Mouse (Mus musculus): ENCODE measurements at regions not wholly inside any gene's neighbourhood (a gene's known extent, or its start where the extent isn't known, plus 50 kb on each side); places are given as distances from the start of the nearest gene placed in this dataset.

DNA sequence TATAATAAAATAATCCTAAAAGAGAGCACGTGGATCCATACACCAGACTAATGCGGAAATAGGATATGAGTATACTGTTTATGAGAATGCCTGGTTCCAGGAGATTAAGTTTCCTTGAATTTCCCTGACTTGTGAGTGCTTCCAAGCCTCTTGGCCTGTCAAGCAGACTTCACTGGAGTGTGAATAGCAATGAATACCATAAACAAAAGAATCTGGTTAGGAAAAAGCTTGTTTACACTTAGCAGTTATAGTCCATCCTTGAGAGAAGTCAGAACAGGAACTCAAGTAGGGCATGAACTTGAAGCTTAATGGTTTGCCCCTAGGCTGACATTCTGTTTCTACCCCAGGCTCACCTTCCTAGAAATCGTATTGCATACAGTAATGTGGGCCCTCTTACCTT lies 368.8 kb downstream of the Wdr20rt start:
- Histone ChIP-seq H3K27ac (ENCODE audit: low read depth, low read length) (no peak overlapping the region), H3K4me1 (ENCODE audit: control insufficient read depth, insufficient read depth, low read depth, low read length) (no peaks in the 10 kb centered on the region), H3K9ac (ENCODE audit: low read depth, low read length) (no peak overlapping the region), H3K4me2 (ENCODE audit: low read length) (no peak overlapping the region), H3K9me3 (ENCODE audit: control insufficient read depth, low read length) (no peaks in the 10 kb centered on the region), H3K4me3 (ENCODE audit: low read length) (no peak overlapping the region), H3K27me3 (replicated peaks; ENCODE audit: control insufficient read depth, insufficient read depth, low read length) (no peaks in the 10 kb centered on the region), H3K36me3 (ENCODE audit: control insufficient read depth, insufficient read depth, low read length) (no peaks in the 10 kb centered on the region)
- 87% methylated on average over 3 of the region's 3 CpGs for WGBS
- no peak for ATAC-seq

DNA sequence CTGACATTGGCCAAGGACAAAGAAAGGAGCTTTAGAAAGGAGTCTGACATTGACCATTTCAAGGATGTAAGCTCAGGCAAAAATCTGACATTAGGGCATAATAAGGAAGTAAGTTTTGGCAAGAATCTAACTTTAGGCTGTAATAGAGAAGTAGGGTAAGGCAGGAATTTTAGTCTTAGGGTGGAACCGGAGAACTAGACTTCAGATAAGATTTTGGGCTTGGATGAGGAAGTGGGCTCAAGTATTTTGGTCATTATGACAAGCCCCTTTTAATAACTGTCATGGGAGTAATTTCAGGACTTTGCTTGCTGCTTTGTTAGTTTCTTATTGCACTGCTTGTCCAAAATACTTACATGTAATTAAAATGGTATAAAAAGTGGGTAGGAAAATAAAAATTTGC lies 418.9 kb downstream of the Wdr20rt start:
- Histone ChIP-seq H3K36me3 (ENCODE audit: control insufficient read depth, insufficient read depth, low read length) (no peaks in the 10 kb centered on the region), H3K4me1 (ENCODE audit: control insufficient read depth, insufficient read depth, low read depth, low read length) (no peaks in the 10 kb centered on the region), H3K4me3 (ENCODE audit: low read length) (no peak overlapping the region), H3K27me3 (replicated peaks; ENCODE audit: control insufficient read depth, insufficient read depth, low read length) (no peaks in the 10 kb centered on the region), H3K9ac (ENCODE audit: low read depth, low read length) (no peak overlapping the region), H3K9me3 (ENCODE audit: control insufficient read depth, low read length) (no peaks in the 10 kb centered on the region), H3K27ac (ENCODE audit: low read depth, low read length) (no peak overlapping the region), H3K4me2 (ENCODE audit: low read length) (no peak overlapping the region)
- 85% methylated on average over 1 of the region's 1 CpGs for WGBS
- no peak for ATAC-seq

DNA sequence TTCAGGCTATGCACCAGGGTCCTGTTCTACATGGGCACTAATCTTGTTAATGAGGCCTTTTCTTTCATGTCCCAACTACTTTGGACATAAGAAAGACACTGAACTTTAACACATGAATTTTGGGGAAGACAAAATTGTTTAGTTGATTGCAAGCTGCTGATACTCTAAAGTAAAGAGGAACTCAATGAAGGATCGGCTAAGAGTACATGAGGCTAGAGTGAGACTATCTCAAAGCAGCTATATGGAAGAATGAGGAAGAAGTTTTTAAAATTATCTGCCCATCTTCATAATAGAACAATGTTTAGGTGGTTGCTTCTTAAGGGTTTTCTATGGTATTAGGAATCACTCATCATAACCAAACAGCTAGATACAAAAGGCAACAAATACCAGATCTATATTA lies 431.5 kb downstream of the Wdr20rt start:
- H3K4me1 ChIP-seq (ENCODE audit: control insufficient read depth, insufficient read depth, low read depth, low read length) = no peaks in the 10 kb centered on the region
- H3K4me3 ChIP-seq (ENCODE audit: low read length) = no peak overlapping the region
- no peak overlapping the region for H3K9ac ChIP-seq (ENCODE audit: low read depth, low read length)
- 98% methylated on average over 1 of the region's 1 CpGs for WGBS
- H3K36me3 ChIP-seq (ENCODE audit: control insufficient read depth, insufficient read depth, low read length) = no peaks in the 10 kb centered on the region
- no peaks in the 10 kb centered on the region for H3K27me3 ChIP-seq (replicated peaks; ENCODE audit: control insufficient read depth, insufficient read depth, low read length)
- no peak overlapping the region for H3K4me2 ChIP-seq (ENCODE audit: low read length)
- H3K27ac ChIP-seq (ENCODE audit: low read depth, low read length) = no peak overlapping the region
- ATAC-seq = no peak
- H3K9me3 ChIP-seq (ENCODE audit: control insufficient read depth, low read length) = no peaks in the 10 kb centered on the region

DNA sequence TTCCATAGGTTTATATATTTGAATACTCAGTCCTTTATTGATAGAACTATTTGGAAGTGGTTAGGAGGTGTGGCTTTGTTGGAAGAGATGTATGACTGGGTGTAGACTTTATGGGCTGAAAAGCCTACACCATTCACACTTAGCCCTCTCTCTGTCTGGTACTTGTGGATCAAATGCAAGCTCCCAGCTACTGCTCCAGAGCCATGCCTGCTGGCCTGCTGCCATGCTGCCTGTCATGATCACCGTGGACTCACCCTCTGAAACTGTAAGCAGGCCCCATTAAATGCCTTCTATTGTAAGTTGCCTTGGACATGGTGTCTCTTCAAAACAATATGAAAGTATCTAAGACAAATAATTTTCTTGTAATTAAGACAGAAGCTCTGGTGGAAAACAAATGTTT lies 446.4 kb downstream of the Wdr20rt start:
- Histone ChIP-seq H3K27me3 (replicated peaks; ENCODE audit: control insufficient read depth, insufficient read depth, low read length) (no peaks in the 10 kb centered on the region), H3K4me2 (ENCODE audit: low read length) (no peak overlapping the region), H3K27ac (ENCODE audit: low read depth, low read length) (no peak overlapping the region), H3K9me3 (ENCODE audit: control insufficient read depth, low read length) (no peaks in the 10 kb centered on the region), H3K9ac (ENCODE audit: low read depth, low read length) (no peak overlapping the region), H3K4me1 (ENCODE audit: control insufficient read depth, insufficient read depth, low read depth, low read length) (no peaks in the 10 kb centered on the region), H3K36me3 (ENCODE audit: control insufficient read depth, insufficient read depth, low read length) (no peaks in the 10 kb centered on the region), H3K4me3 (ENCODE audit: low read length) (no peak overlapping the region)
- ATAC-seq = no peak
- WGBS = 36% methylated on average over 1 of the region's 1 CpGs

DNA sequence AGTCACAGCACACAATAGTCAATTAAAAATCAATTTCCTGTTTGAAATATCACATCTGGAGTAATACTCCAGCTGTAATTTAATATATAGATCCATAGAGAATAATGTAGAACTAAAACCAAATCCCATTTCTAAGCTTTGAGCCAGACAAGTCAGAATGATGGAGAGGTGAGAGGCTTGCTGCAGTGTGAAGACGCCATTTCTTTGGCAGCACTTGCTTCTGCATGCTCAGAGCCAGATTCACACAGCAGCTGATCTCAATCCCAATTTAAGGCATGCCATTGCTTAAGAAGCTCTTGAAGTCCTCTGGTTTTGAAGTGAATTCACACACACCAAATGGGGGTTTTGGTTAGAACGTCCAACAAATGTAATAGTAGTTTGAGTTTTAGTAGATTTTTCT lies 447.9 kb downstream of the Wdr20rt start:
- WGBS = 83% methylated on average over 2 of the region's 2 CpGs
- Histone ChIP-seq H3K4me1 (ENCODE audit: control insufficient read depth, insufficient read depth, low read depth, low read length) (no peaks in the 10 kb centered on the region), H3K36me3 (ENCODE audit: control insufficient read depth, insufficient read depth, low read length) (no peaks in the 10 kb centered on the region), H3K27ac (ENCODE audit: low read depth, low read length) (no peak overlapping the region), H3K9ac (ENCODE audit: low read depth, low read length) (no peak overlapping the region), H3K27me3 (replicated peaks; ENCODE audit: control insufficient read depth, insufficient read depth, low read length) (no peaks in the 10 kb centered on the region), H3K9me3 (ENCODE audit: control insufficient read depth, low read length) (no peaks in the 10 kb centered on the region), H3K4me3 (ENCODE audit: low read length) (no peak overlapping the region), H3K4me2 (ENCODE audit: low read length) (no peak overlapping the region)
- no peak for ATAC-seq

DNA sequence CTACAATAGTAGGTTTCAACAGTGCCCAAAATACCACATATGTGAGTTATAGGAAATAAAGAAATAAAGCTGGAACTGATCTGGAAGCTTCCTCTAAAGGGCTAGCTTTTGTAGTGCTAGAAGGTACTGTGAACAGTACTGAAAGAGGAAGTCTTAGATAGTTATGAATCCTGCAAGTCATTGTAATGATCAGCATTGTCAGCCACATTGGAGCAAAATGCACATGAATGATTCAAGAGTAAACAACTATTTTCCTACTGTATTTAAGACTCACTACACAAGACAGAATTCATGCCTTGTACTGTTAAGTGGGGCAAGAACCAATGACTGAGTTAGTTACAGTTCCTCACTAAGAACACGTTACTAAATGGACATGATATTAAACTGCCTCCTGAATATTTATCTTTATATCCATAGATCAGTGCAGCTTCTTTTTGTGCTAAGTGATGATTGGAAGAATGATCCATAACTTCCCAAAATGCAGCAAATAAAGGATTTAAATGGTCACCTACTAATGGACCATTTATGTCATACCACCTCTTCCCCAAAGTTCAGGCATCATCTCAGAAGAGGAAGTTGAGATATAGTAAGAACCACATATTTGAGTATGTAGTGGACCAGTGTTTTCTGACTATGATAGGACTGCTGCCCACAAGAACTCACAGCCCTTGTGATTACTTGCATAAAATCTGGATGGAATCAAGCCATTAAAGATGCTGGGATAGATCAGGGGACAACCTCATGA lies 449.8 kb downstream of the Wdr20rt start:
- WGBS = 90% methylated on average over 1 of the region's 1 CpGs
- Histone ChIP-seq H3K27me3 (replicated peaks; ENCODE audit: control insufficient read depth, insufficient read depth, low read length) (no peaks in the 10 kb centered on the region), H3K36me3 (ENCODE audit: control insufficient read depth, insufficient read depth, low read length) (no peaks in the 10 kb centered on the region), H3K4me3 (ENCODE audit: low read length) (no peak overlapping the region), H3K4me1 (ENCODE audit: control insufficient read depth, insufficient read depth, low read depth, low read length) (no peaks in the 10 kb centered on the region), H3K9ac (ENCODE audit: low read depth, low read length) (no peak overlapping the region), H3K27ac (ENCODE audit: low read depth, low read length) (no peak overlapping the region), H3K4me2 (ENCODE audit: low read length) (no peak overlapping the region), H3K9me3 (ENCODE audit: control insufficient read depth, low read length) (no peaks in the 10 kb centered on the region)
- ATAC-seq = no peak

DNA sequence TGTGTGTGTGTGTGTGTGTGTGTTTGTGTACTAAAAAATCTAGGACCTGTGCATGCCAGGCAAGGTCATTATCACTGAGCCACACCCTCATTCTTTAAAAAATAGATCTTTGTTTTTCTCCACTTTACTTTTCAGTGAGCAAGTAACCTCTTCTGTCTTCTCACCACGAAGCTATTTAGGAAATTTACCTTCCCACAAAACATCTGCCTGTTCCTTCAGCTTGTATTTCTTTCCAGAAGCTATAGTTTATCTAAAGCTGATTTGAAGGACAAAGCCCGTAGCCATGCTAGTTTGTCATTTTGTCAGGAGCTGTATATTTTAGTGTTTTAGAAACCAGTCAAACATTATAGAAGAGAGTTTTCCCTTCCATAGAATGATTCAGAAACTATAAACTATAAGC lies 455.0 kb downstream of the Wdr20rt start:
- Histone ChIP-seq H3K27ac (ENCODE audit: low read depth, low read length) (no peak overlapping the region), H3K9ac (ENCODE audit: low read depth, low read length) (no peak overlapping the region), H3K9me3 (ENCODE audit: control insufficient read depth, low read length) (no peaks in the 10 kb centered on the region), H3K4me3 (ENCODE audit: low read length) (no peak overlapping the region), H3K36me3 (ENCODE audit: control insufficient read depth, insufficient read depth, low read length) (no peaks in the 10 kb centered on the region), H3K4me2 (ENCODE audit: low read length) (no peak overlapping the region), H3K27me3 (replicated peaks; ENCODE audit: control insufficient read depth, insufficient read depth, low read length) (no peaks in the 10 kb centered on the region), H3K4me1 (ENCODE audit: control insufficient read depth, insufficient read depth, low read depth, low read length) (no peaks in the 10 kb centered on the region)
- 73% methylated on average over 2 of the region's 2 CpGs for WGBS
- no peak for ATAC-seq

DNA sequence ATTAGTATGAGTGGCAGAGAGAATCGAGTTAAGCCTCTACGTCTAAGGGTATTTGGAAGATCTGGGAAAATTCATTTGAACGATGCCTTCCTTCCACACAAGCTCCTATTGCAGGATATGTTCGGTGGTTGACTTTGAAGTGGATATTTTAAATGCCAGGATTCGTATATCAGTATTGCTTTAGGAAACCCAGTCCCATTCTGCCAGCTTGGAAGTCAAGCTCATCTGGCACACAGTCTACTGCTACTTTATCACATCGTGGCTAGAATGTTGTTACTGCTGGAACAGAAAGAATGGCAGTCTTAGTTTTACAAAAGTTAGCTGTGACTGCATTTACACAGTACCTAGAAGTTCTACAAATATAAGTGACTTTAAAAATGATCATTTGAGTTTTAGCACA lies 456.5 kb downstream of the Wdr20rt start:
- Histone ChIP-seq H3K9ac (ENCODE audit: low read depth, low read length) (no peak overlapping the region), H3K27ac (ENCODE audit: low read depth, low read length) (no peak overlapping the region), H3K4me1 (ENCODE audit: control insufficient read depth, insufficient read depth, low read depth, low read length) (no peaks in the 10 kb centered on the region), H3K4me3 (ENCODE audit: low read length) (no peak overlapping the region), H3K4me2 (ENCODE audit: low read length) (no peak overlapping the region), H3K27me3 (replicated peaks; ENCODE audit: control insufficient read depth, insufficient read depth, low read length) (no peaks in the 10 kb centered on the region), H3K36me3 (ENCODE audit: control insufficient read depth, insufficient read depth, low read length) (no peaks in the 10 kb centered on the region), H3K9me3 (ENCODE audit: control insufficient read depth, low read length) (no peaks in the 10 kb centered on the region)
- WGBS = 93% methylated on average over 6 of the region's 6 CpGs
- ATAC-seq = no peak

DNA sequence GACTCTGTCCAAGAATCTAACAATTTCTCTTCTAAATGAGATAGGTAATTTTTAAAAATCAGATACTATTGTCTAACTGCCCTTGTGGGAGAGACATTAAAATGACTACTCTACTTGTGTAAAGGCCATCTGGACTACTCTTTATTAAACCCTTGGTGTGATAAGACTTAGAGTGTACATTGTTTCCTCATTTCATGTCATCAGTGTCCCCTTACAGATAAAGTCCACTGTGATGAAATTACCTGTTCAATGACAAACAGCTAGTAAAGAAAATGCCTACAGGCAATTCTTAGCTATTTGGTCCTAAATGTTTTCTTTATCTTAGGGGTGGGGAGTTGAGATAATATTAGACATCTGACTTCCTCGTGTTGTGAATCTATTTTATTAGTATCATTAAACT lies 479.7 kb downstream of the Wdr20rt start:
- H3K27me3 ChIP-seq (replicated peaks; ENCODE audit: control insufficient read depth, insufficient read depth, low read length) = no peaks in the 10 kb centered on the region
- no peak overlapping the region for H3K4me2 ChIP-seq (ENCODE audit: low read length)
- H3K27ac ChIP-seq (ENCODE audit: low read depth, low read length) = no peak overlapping the region
- no peak overlapping the region for H3K4me3 ChIP-seq (ENCODE audit: low read length)
- H3K36me3 ChIP-seq (ENCODE audit: control insufficient read depth, insufficient read depth, low read length) = no peaks in the 10 kb centered on the region
- ATAC-seq = no peak
- H3K9ac ChIP-seq (ENCODE audit: low read depth, low read length) = no peak overlapping the region
- no peaks in the 10 kb centered on the region for H3K4me1 ChIP-seq (ENCODE audit: control insufficient read depth, insufficient read depth, low read depth, low read length)
- H3K9me3 ChIP-seq (ENCODE audit: control insufficient read depth, low read length) = no peaks in the 10 kb centered on the region
- 73% methylated on average over 1 of the region's 1 CpGs for WGBS

DNA sequence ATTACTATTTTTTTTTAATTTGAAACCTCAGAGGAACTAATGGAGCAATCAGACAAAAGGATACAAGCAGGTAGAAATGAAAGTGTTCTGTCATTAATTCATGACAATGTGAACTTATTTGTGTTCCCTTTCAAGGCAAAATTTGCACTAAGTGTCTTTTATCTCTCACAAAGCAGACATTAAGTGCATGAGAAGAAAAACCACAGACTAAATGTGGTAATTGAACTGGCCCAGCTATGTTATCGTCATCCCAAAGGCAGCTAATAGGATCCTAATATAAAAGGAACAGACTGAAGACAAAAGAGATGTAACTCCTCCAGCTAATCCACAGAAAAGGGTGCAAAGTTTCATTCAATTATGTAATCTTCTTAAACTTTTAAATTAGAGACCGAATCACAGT lies 487.0 kb downstream of the Wdr20rt start:
- Histone ChIP-seq H3K9me3 (ENCODE audit: control insufficient read depth, low read length) (no peaks in the 10 kb centered on the region), H3K4me2 (ENCODE audit: low read length) (no peak overlapping the region), H3K4me1 (ENCODE audit: control insufficient read depth, insufficient read depth, low read depth, low read length) (no peaks in the 10 kb centered on the region), H3K4me3 (ENCODE audit: low read length) (no peak overlapping the region), H3K27ac (ENCODE audit: low read depth, low read length) (no peak overlapping the region), H3K36me3 (ENCODE audit: control insufficient read depth, insufficient read depth, low read length) (no peaks in the 10 kb centered on the region), H3K27me3 (replicated peaks; ENCODE audit: control insufficient read depth, insufficient read depth, low read length) (no peaks in the 10 kb centered on the region), H3K9ac (ENCODE audit: low read depth, low read length) (no peak overlapping the region)
- WGBS = 76% methylated on average over 2 of the region's 2 CpGs
- ATAC-seq = no peak
